Mouse (Mus musculus) bone marrow macrophage, adult 2 months (primary cell): ENCODE measurements around the gene Myo10. TPM values are rescaled to one million over a fixed set of nuclear protein-coding genes. Genes with fewer than 3 reads are reported as not detected.
A peak's percentile ranks its signal among the peaks of the same experiment; 100 is the strongest.

Experiments
- H3K27ac ChIP-seq: 2 replicates; pipeline ENCODE4 v1.5.1; 2012; ENCODE audit warnings: low read depth, low read length; ENCODE audit not compliant: insufficient read depth
- H3K4me1 ChIP-seq: 2 replicates; pipeline ENCODE4 v1.6.1; 2012; ENCODE audit warnings: low read length; ENCODE audit not compliant: control insufficient read depth, insufficient read depth
- H3K4me3 ChIP-seq: 2 replicates; pipeline ENCODE4 v1.5.1; 2012; ENCODE audit warnings: mild to moderate bottlenecking, low read length, moderate library complexity; ENCODE audit not compliant: insufficient read depth
- CTCF ChIP-seq: IDR thresholded peaks from 2 replicates; pipeline ENCODE4 v1.5.1; 2012; ENCODE audit warnings: low read depth, mild to moderate bottlenecking, low read length, moderate library complexity
- POLR2A ChIP-seq: IDR thresholded peaks from 2 replicates; pipeline ENCODE4 v1.6.1; 2012; ENCODE audit warnings: mild to moderate bottlenecking, low read depth, low read length, borderline replicate concordance
- polyA plus RNA-seq: library from polyadenylated mRNA; stranded (reverse); fragments of >200 nt; gene quantifications from 2 replicates; pipeline ENCODE4 v1.2.4, GENCODE M21; 2012; ENCODE audit not compliant: missing spikeins, insufficient read depth, insufficient read length

The Myo10 gene
- polyA plus RNA-seq, 1 experiment, result 17.2 TPM

GRCm38 (mm10) chr15:25609253-25609652, 13.1 kb upstream of the Myo10 start:
- TF ChIP-seq CTCF, result no peak
- no peak for TF ChIP-seq POLR2A
- Histone ChIP-seq H3K27ac (no peak overlapping the region), H3K4me1 (peaks cover 14% of the 10 kb centered on the region), H3K4me3 (no peak overlapping the region)

GRCm38 (mm10) chr15:25611178-25611577, 11.1 kb upstream of the Myo10 start:
- H3K4me1 ChIP-seq, result peaks cover 3% of the 10 kb centered on the region
- TF ChIP-seq POLR2A, result no peak
- TF ChIP-seq CTCF, result no peak
- no peak overlapping the region for H3K4me3 ChIP-seq
- H3K27ac ChIP-seq, result no peak overlapping the region

GRCm38 (mm10) chr15:25620560-25620959, 1.8 kb upstream of the Myo10 start:
- no peak for TF ChIP-seq CTCF
- Histone ChIP-seq H3K27ac (no peak overlapping the region), H3K4me3 (no peak overlapping the region), H3K4me1 (peaks cover 13% of the 10 kb centered on the region)

- Histone ChIP-seq H3K27ac (peak overlapping the region; percentile 22), H3K4me3 (peak overlapping the region; percentile 67), H3K4me1 (peaks cover 16% of the 10 kb centered on the region)
- no peak for TF ChIP-seq POLR2A
- no peak for TF ChIP-seq CTCF
Measured at GRCm38 (mm10) chr15:25621351-25622199, 750 bp upstream of the Myo10 start.

- Histone ChIP-seq H3K27ac (peak overlapping the region; percentile 66), H3K4me1 (peaks cover 25% of the 10 kb centered on the region), H3K4me3 (peak overlapping the region; percentile 96)
- TF ChIP-seq POLR2A (no peak), CTCF (no peak)
Measured at GRCm38 (mm10) chr15:25622867-25623471, 644 bp downstream of the Myo10 start.

- H3K4me3 ChIP-seq, result peak overlapping the region; percentile 96
- peak overlapping the region; percentile 23 for H3K27ac ChIP-seq
- TF ChIP-seq CTCF (no peak), POLR2A (no peak)
- peaks cover 30% of the 10 kb centered on the region for H3K4me1 ChIP-seq
Measured at GRCm38 (mm10) chr15:25623556-25624180, 1.3 kb downstream of the Myo10 start.

GRCm38 (mm10) chr15:25624263-25624662, 1.9 kb downstream of the Myo10 start:
- Histone ChIP-seq H3K27ac (no peak overlapping the region), H3K4me1 (peaks cover 30% of the 10 kb centered on the region), H3K4me3 (no peak overlapping the region)
- no peak for TF ChIP-seq POLR2A
- no peak for TF ChIP-seq CTCF

GRCm38 (mm10) chr15:25625471-25625870, 3.1 kb downstream of the Myo10 start:
- H3K4me3 ChIP-seq, result no peak overlapping the region
- H3K27ac ChIP-seq, result no peak overlapping the region
- TF ChIP-seq POLR2A (no peak), CTCF (no peak)
- H3K4me1 ChIP-seq, result peaks cover 30% of the 10 kb centered on the region

- H3K4me3 ChIP-seq, result no peak overlapping the region
- H3K27ac ChIP-seq, result no peak overlapping the region
- TF ChIP-seq POLR2A, result no peak
- peaks cover 35% of the 10 kb centered on the region for H3K4me1 ChIP-seq
Measured at GRCm38 (mm10) chr15:25627012-25627411, 4.7 kb downstream of the Myo10 start.

GRCm38 (mm10) chr15:25628251-25628650, 5.9 kb downstream of the Myo10 start:
- no peak overlapping the region for H3K4me3 ChIP-seq
- TF ChIP-seq POLR2A (no peak), CTCF (no peak)
- H3K27ac ChIP-seq, result no peak overlapping the region
- H3K4me1 ChIP-seq, result peaks cover 42% of the 10 kb centered on the region
